Mouse (Mus musculus) intestine, embryonic 16.5 days (tissue): ENCODE measurements at regions not wholly inside any gene's neighbourhood (a gene's known extent, or its start where the extent isn't known, plus 50 kb on each side); places are given as distances from the start of the nearest gene placed in this dataset.

Experiments
- ATAC-seq: fragments of 200-750 bp; cut with Nextera tagmentation; 2 replicates; pipeline ENCODE4 v1.8.0; 2017; ENCODE audit warnings: moderate TSS enrichment, moderate library complexity
- H3K27ac ChIP-seq: fragments of 300-500 bp; sonication (generic); 2 replicates; pipeline ENCODE4 v1.5.1; 2014; ENCODE audit warnings: mild to moderate bottlenecking, low read length
- H3K27me3 ChIP-seq: fragments of 300-500 bp; sonication (generic); replicated peaks from 2 replicates; pipeline ENCODE4 v1.6.1; 2014; ENCODE audit warnings: low read length, control low read depth, mixed read lengths; ENCODE audit not compliant: control insufficient read depth, insufficient read depth
- H3K36me3 ChIP-seq: fragments of 300-500 bp; sonication (generic); 2 replicates; pipeline ENCODE4 v1.6.1; 2014; ENCODE audit warnings: low read length, control low read depth; ENCODE audit not compliant: control insufficient read depth, insufficient read depth
- H3K4me1 ChIP-seq: fragments of 300-500 bp; sonication (generic); 2 replicates; pipeline ENCODE4 v1.6.1; 2014; ENCODE audit warnings: low read length, control low read depth, mixed read lengths; ENCODE audit not compliant: control insufficient read depth, insufficient read depth
- H3K4me2 ChIP-seq: fragments of 300-500 bp; sonication (generic); 2 replicates; pipeline ENCODE4 v1.6.1; 2014; ENCODE audit warnings: low read depth, low read length, control low read depth
- H3K4me3 ChIP-seq: fragments of 300-500 bp; sonication (generic); 2 replicates; pipeline ENCODE4 v1.5.1; 2014; ENCODE audit warnings: mild to moderate bottlenecking, low read length
- H3K9ac ChIP-seq: fragments of 300-500 bp; sonication (generic); 2 replicates; pipeline ENCODE4 v1.6.1; 2014; ENCODE audit warnings: low read depth, low read length
- H3K9me3 ChIP-seq: fragments of 300-500 bp; sonication (generic); 2 replicates; pipeline ENCODE4 v1.6.1; 2016; ENCODE audit warnings: low read length, control low read depth; ENCODE audit not compliant: control insufficient read depth
- WGBS: fragments of 180-500 bp; shearing (Covaris S2); extraction: QIAGEN DNeasy Blood & Tissue Kit; methylation state at CpG from one replicate; pipeline ENCODE4 v1.1.7; 2014; 5-methylcytosine and 5-hydroxymethylcytosine counted together

GRCm38 (mm10) chr10:105125736-105126135 lies 448.5 kb downstream of the Tmtc2 start:
- WGBS = 48% methylated on average over 3 of the region's 3 CpGs
- no peak overlapping the region for H3K27ac ChIP-seq
- no peaks in the 10 kb centered on the region for H3K9me3 ChIP-seq
- H3K4me2 ChIP-seq = no peak overlapping the region
- H3K4me1 ChIP-seq = no peaks in the 10 kb centered on the region
- no peak overlapping the region for H3K4me3 ChIP-seq
- H3K27me3 ChIP-seq = no peaks in the 10 kb centered on the region
- no peak for ATAC-seq
- no peak overlapping the region for H3K9ac ChIP-seq
- no peaks in the 10 kb centered on the region for H3K36me3 ChIP-seq

- Histone ChIP-seq H3K4me3 (no peak overlapping the region), H3K4me2 (no peak overlapping the region), H3K4me1 (0 out of 2 replicates have a peak, but pooled peaks cover 4% of the 10 kb centered on the region), H3K9me3 (no peaks in the 10 kb centered on the region), H3K27ac (no peak overlapping the region), H3K27me3 (no peaks in the 10 kb centered on the region), H3K36me3 (no peaks in the 10 kb centered on the region), H3K9ac (no peak overlapping the region)
- 33% methylated on average over 10 of the region's 10 CpGs for WGBS
- ATAC-seq = peak; percentile 92
Measured at GRCm38 (mm10) chr10:105120229-105120628, 454.0 kb downstream of the Tmtc2 start.

GRCm38 (mm10) chr10:105116138-105116537 lies 458.1 kb downstream of the Tmtc2 start:
- Histone ChIP-seq H3K36me3 (no peaks in the 10 kb centered on the region), H3K9me3 (no peaks in the 10 kb centered on the region), H3K27ac (no peak overlapping the region), H3K4me2 (no peak overlapping the region), H3K27me3 (no peaks in the 10 kb centered on the region), H3K4me3 (no peak overlapping the region), H3K9ac (no peak overlapping the region), H3K4me1 (0 out of 2 replicates have a peak, but pooled peaks cover 4% of the 10 kb centered on the region)
- no peak for ATAC-seq
- 91% methylated on average over 1 of the region's 1 CpGs for WGBS

GRCm38 (mm10) chr10:105114927-105115326 lies 459.3 kb downstream of the Tmtc2 start:
- no peak for ATAC-seq
- 55% methylated on average over 5 of the region's 5 CpGs for WGBS
- H3K4me1 ChIP-seq = no peaks in the 10 kb centered on the region
- no peaks in the 10 kb centered on the region for H3K9me3 ChIP-seq
- H3K27me3 ChIP-seq = no peaks in the 10 kb centered on the region
- no peak overlapping the region for H3K4me2 ChIP-seq
- no peak overlapping the region for H3K9ac ChIP-seq
- no peak overlapping the region for H3K27ac ChIP-seq
- no peak overlapping the region for H3K4me3 ChIP-seq
- no peaks in the 10 kb centered on the region for H3K36me3 ChIP-seq

GRCm38 (mm10) chr10:105110247-105110646 lies 464.0 kb downstream of the Tmtc2 start:
- H3K27me3 ChIP-seq = no peaks in the 10 kb centered on the region
- H3K27ac ChIP-seq = no peak overlapping the region
- H3K4me2 ChIP-seq = no peak overlapping the region
- no peaks in the 10 kb centered on the region for H3K36me3 ChIP-seq
- no peaks in the 10 kb centered on the region for H3K4me1 ChIP-seq
- 25% methylated on average over 5 of the region's 5 CpGs for WGBS
- no peaks in the 10 kb centered on the region for H3K9me3 ChIP-seq
- ATAC-seq = no peak
- no peak overlapping the region for H3K9ac ChIP-seq
- no peak overlapping the region for H3K4me3 ChIP-seq

- Histone ChIP-seq H3K9me3 (no peaks in the 10 kb centered on the region), H3K4me1 (no peaks in the 10 kb centered on the region), H3K36me3 (no peaks in the 10 kb centered on the region), H3K4me2 (no peak overlapping the region), H3K27me3 (no peaks in the 10 kb centered on the region), H3K27ac (no peak overlapping the region), H3K4me3 (no peak overlapping the region), H3K9ac (no peak overlapping the region)
- 75% methylated on average over 2 of the region's 2 CpGs for WGBS
- no peak for ATAC-seq
Measured at GRCm38 (mm10) chr10:105097045-105097331, 477.3 kb downstream of the Tmtc2 start.

- WGBS = 87% methylated on average over 16 of the region's 16 CpGs
- no peak for ATAC-seq
- H3K27ac ChIP-seq = no peak overlapping the region
Measured at GRCm38 (mm10) chr10:105096323-105097044, 477.8 kb downstream of the Tmtc2 start.

GRCm38 (mm10) chr10:105095800-105096199 lies 478.5 kb downstream of the Tmtc2 start:
- WGBS = 71% methylated on average over 4 of the region's 4 CpGs
- no peak for ATAC-seq
- H3K27me3 ChIP-seq = no peaks in the 10 kb centered on the region
- no peaks in the 10 kb centered on the region for H3K36me3 ChIP-seq
- H3K4me1 ChIP-seq = no peaks in the 10 kb centered on the region
- H3K9me3 ChIP-seq = no peaks in the 10 kb centered on the region
- no peak overlapping the region for H3K4me3 ChIP-seq
- no peak overlapping the region for H3K27ac ChIP-seq
- H3K4me2 ChIP-seq = no peak overlapping the region
- no peak overlapping the region for H3K9ac ChIP-seq

More at GRCm38 (mm10) chr10:105096323-105097044, 477.8 kb downstream of the Tmtc2 start:
- H3K27me3 ChIP-seq = no peaks in the 10 kb centered on the region
- H3K4me2 ChIP-seq = no peak overlapping the region
- no peaks in the 10 kb centered on the region for H3K9me3 ChIP-seq
- no peaks in the 10 kb centered on the region for H3K36me3 ChIP-seq
- H3K9ac ChIP-seq = no peak overlapping the region
- no peak overlapping the region for H3K4me3 ChIP-seq
- H3K4me1 ChIP-seq = no peaks in the 10 kb centered on the region

GRCm38 (mm10) chr10:105076892-105077291 lies 497.4 kb downstream of the Tmtc2 start:
- no peak for ATAC-seq
- no peak overlapping the region for H3K9ac ChIP-seq
- 70% methylated on average over 2 of the region's 2 CpGs for WGBS

More at GRCm38 (mm10) chr10:105076892-105077291, 497.4 kb downstream of the Tmtc2 start:
- H3K4me3 ChIP-seq = no peak overlapping the region
- H3K9me3 ChIP-seq = no peaks in the 10 kb centered on the region
- H3K4me1 ChIP-seq = no peaks in the 10 kb centered on the region
- H3K36me3 ChIP-seq = no peaks in the 10 kb centered on the region
- no peak overlapping the region for H3K4me2 ChIP-seq
- no peak overlapping the region for H3K27ac ChIP-seq
- H3K27me3 ChIP-seq = no peaks in the 10 kb centered on the region
